Mouse (Mus musculus): ENCODE data around the gene Ciao2a. TPM values are rescaled to one million over a fixed set of nuclear protein-coding genes. Genes with fewer than 3 reads are reported as not detected.

Gene Ciao2a
- total RNA-seq, 4 experiments from 2014 or later, result 24.3 to 30.0 (median 27.0) TPM

- no peak for DNase-seq (ENCODE audit: low spot score in 2 of 2)
Measured at GRCm38 (mm10) chr9:66120106-66120505, 6.3 kb upstream of the Ciao2a start.

- no peak for DNase-seq (ENCODE audit: low spot score in 2 of 2)
Measured at GRCm38 (mm10) chr9:66120945-66121344, 5.5 kb upstream of the Ciao2a start.

- no peak for DNase-seq (ENCODE audit: low spot score in 2 of 2)
Measured at GRCm38 (mm10) chr9:66121421-66121820, 5.0 kb upstream of the Ciao2a start.

- DNase-seq (ENCODE audit: low spot score in 2 of 2), result no peak
Measured at GRCm38 (mm10) chr9:66123648-66124047, 2.8 kb upstream of the Ciao2a start.

GRCm38 (mm10) chr9:66124111-66124531 is 2.3 kb upstream of the Ciao2a start:
- DNase-seq (ENCODE audit: low spot score in 2 of 2), result no peak

- DNase-seq (ENCODE audit: low spot score in 2 of 2), result peak; percentile 94 to 96
Measured at GRCm38 (mm10) chr9:66124681-66125542, 1.5 kb upstream of the Ciao2a start.

- DNase-seq (ENCODE audit: low spot score in 2 of 2), result no peak
Measured at GRCm38 (mm10) chr9:66125543-66126455, 612 bp upstream of the Ciao2a start.

GRCm38 (mm10) chr9:66127193-66127546 is 759 bp downstream of the Ciao2a start:
- DNase-seq (ENCODE audit: low spot score in 2 of 2), result no peak

- DNase-seq (ENCODE audit: low spot score in 2 of 2), result no peak
Measured at GRCm38 (mm10) chr9:66127884-66128283, 1.5 kb downstream of the Ciao2a start.

GRCm38 (mm10) chr9:66131466-66131865 is 5.1 kb downstream of the Ciao2a start:
- DNase-seq (ENCODE audit: low spot score in 2 of 2), result no peak

- no peak for DNase-seq (ENCODE audit: low spot score in 2 of 2)
Measured at GRCm38 (mm10) chr9:66135967-66136366, 9.6 kb downstream of the Ciao2a start.

GRCm38 (mm10) chr9:66138193-66138592 is 11.8 kb downstream of the Ciao2a start:
- DNase-seq (ENCODE audit: low spot score in 2 of 2), result no peak

GRCm38 (mm10) chr9:66142265-66142664 is 15.9 kb downstream of the Ciao2a start:
- DNase-seq (ENCODE audit: low spot score in 2 of 2), result no peak

- DNase-seq (ENCODE audit: low spot score in 2 of 2), result peak; percentile 56 to 79
Measured at GRCm38 (mm10) chr9:66144248-66144647, 17.8 kb downstream of the Ciao2a start.

GRCm38 (mm10) chr9:66146141-66146540 is 19.7 kb downstream of the Ciao2a start:
- DNase-seq (ENCODE audit: low spot score in 2 of 2), result no peak

- no peak for DNase-seq (ENCODE audit: low spot score in 2 of 2)
Measured at GRCm38 (mm10) chr9:66152011-66152410, 25.6 kb downstream of the Ciao2a start.

GRCm38 (mm10) chr9:66153594-66153993 is 27.2 kb downstream of the Ciao2a start:
- no peak for DNase-seq (ENCODE audit: low spot score in 2 of 2)

GRCm38 (mm10) chr9:66154013-66154412 is 27.6 kb downstream of the Ciao2a start:
- DNase-seq (ENCODE audit: low spot score in 2 of 2), result no peak

GRCm38 (mm10) chr9:66155534-66155933 is 29.1 kb downstream of the Ciao2a start:
- no peak for DNase-seq (ENCODE audit: low spot score in 2 of 2)

GRCm38 (mm10) chr9:66157958-66158830 is 31.8 kb downstream of the Ciao2a start, which contains the start of gene Dapk2:
Dapk2 (plus strand) TSS chr9:66158223.
- DNase-seq (ENCODE audit: low spot score in 2 of 2), result peak in 1 of 2 experiments; percentile 52

GRCm38 (mm10) chr9:66158885-66159430 is 32.5 kb downstream of the Ciao2a start:
- DNase-seq (ENCODE audit: low spot score in 2 of 2), result no peak

All from layer of hippocampus, adult 8-10 months (tissue).